Mouse (Mus musculus): ENCODE data around the gene Bcl2. TPM values are rescaled to one million over a fixed set of nuclear protein-coding genes. Genes with fewer than 3 reads are reported as not detected.

Bcl2 gene
- polyA plus RNA-seq, 1 experiment from 2014 or later, result 0.97 TPM

GRCm38 (mm10) chr1:106597575-106598291 is 116.3 kb downstream of the Bcl2 start:
- ATAC-seq (ENCODE audit: low read depth), result no peak
- H3K4me1 ChIP-seq (ENCODE audit: control insufficient read depth, low read depth, low read length), result no peaks in the 10 kb centered on the region
- H3K27me3 ChIP-seq (ENCODE audit: control insufficient read depth, insufficient read depth, low read depth, low read length), result no peaks in the 10 kb centered on the region
- H3K4me3 ChIP-seq (ENCODE audit: low read depth, low read length), result no peak overlapping the region
- no peaks in the 10 kb centered on the region for H3K9me3 ChIP-seq (replicated peaks; ENCODE audit: control insufficient read depth, low read length)
- 61% methylated on average over 5 of the region's 5 CpGs for WGBS (ENCODE audit: insufficient replicate concordance)
- H3K9ac ChIP-seq (ENCODE audit: low read depth, low read length), result no peak overlapping the region
- no peaks in the 10 kb centered on the region for H3K36me3 ChIP-seq (ENCODE audit: control insufficient read depth, insufficient read depth)
- H3K4me2 ChIP-seq (ENCODE audit: low read depth, low read length), result no peak overlapping the region
- no peak overlapping the region for H3K27ac ChIP-seq (ENCODE audit: low read length)

GRCm38 (mm10) chr1:106596380-106596779 is 117.7 kb downstream of the Bcl2 start:
- no peak overlapping the region for H3K27ac ChIP-seq (ENCODE audit: low read length)
- no peak overlapping the region for H3K4me3 ChIP-seq (ENCODE audit: low read depth, low read length)
- no peaks in the 10 kb centered on the region for H3K36me3 ChIP-seq (ENCODE audit: control insufficient read depth, insufficient read depth)
- H3K4me1 ChIP-seq (ENCODE audit: control insufficient read depth, low read depth, low read length), result no peaks in the 10 kb centered on the region
- H3K9ac ChIP-seq (ENCODE audit: low read depth, low read length), result no peak overlapping the region
- H3K9me3 ChIP-seq (replicated peaks; ENCODE audit: control insufficient read depth, low read length), result no peaks in the 10 kb centered on the region
- H3K27me3 ChIP-seq (ENCODE audit: control insufficient read depth, insufficient read depth, low read depth, low read length), result no peaks in the 10 kb centered on the region
- no peak for ATAC-seq (ENCODE audit: low read depth)
- 69% methylated on average over 1 of the region's 1 CpGs for WGBS (ENCODE audit: insufficient replicate concordance)
- no peak overlapping the region for H3K4me2 ChIP-seq (ENCODE audit: low read depth, low read length)

- no peaks in the 10 kb centered on the region for H3K36me3 ChIP-seq (ENCODE audit: control insufficient read depth, insufficient read depth)
- H3K27ac ChIP-seq (ENCODE audit: low read length), result no peak overlapping the region
- H3K4me3 ChIP-seq (ENCODE audit: low read depth, low read length), result no peak overlapping the region
- H3K9ac ChIP-seq (ENCODE audit: low read depth, low read length), result no peak overlapping the region
- no peaks in the 10 kb centered on the region for H3K27me3 ChIP-seq (ENCODE audit: control insufficient read depth, insufficient read depth, low read depth, low read length)
- ATAC-seq (ENCODE audit: low read depth), result no peak
- 77% methylated on average over 6 of the region's 6 CpGs for WGBS (ENCODE audit: insufficient replicate concordance)
- no peaks in the 10 kb centered on the region for H3K4me1 ChIP-seq (ENCODE audit: control insufficient read depth, low read depth, low read length)
- H3K9me3 ChIP-seq (replicated peaks; ENCODE audit: control insufficient read depth, low read length), result no peaks in the 10 kb centered on the region
- H3K4me2 ChIP-seq (ENCODE audit: low read depth, low read length), result no peak overlapping the region
Observed at GRCm38 (mm10) chr1:106595286-106595885, 118.7 kb downstream of the Bcl2 start.

GRCm38 (mm10) chr1:106591180-106591774 is 122.8 kb downstream of the Bcl2 start:
- H3K27ac ChIP-seq (ENCODE audit: low read length), result no peak overlapping the region
- H3K4me3 ChIP-seq (ENCODE audit: low read depth, low read length), result no peak overlapping the region
- H3K9me3 ChIP-seq (replicated peaks; ENCODE audit: control insufficient read depth, low read length), result no peaks in the 10 kb centered on the region
- 37% methylated on average over 2 of the region's 2 CpGs for WGBS (ENCODE audit: insufficient replicate concordance)
- H3K36me3 ChIP-seq (ENCODE audit: control insufficient read depth, insufficient read depth), result no peaks in the 10 kb centered on the region
- ATAC-seq (ENCODE audit: low read depth), result no peak
- H3K9ac ChIP-seq (ENCODE audit: low read depth, low read length), result no peak overlapping the region
- H3K4me1 ChIP-seq (ENCODE audit: control insufficient read depth, low read depth, low read length), result no peaks in the 10 kb centered on the region
- no peaks in the 10 kb centered on the region for H3K27me3 ChIP-seq (ENCODE audit: control insufficient read depth, insufficient read depth, low read depth, low read length)
- no peak overlapping the region for H3K4me2 ChIP-seq (ENCODE audit: low read depth, low read length)

- Histone ChIP-seq H3K9ac (ENCODE audit: low read depth, low read length) (no peak overlapping the region), H3K4me2 (ENCODE audit: low read depth, low read length) (no peak overlapping the region), H3K4me1 (ENCODE audit: control insufficient read depth, low read depth, low read length) (no peaks in the 10 kb centered on the region), H3K36me3 (ENCODE audit: control insufficient read depth, insufficient read depth) (no peaks in the 10 kb centered on the region), H3K27me3 (ENCODE audit: control insufficient read depth, insufficient read depth, low read depth, low read length) (no peaks in the 10 kb centered on the region), H3K9me3 (replicated peaks; ENCODE audit: control insufficient read depth, low read length) (no peaks in the 10 kb centered on the region), H3K27ac (ENCODE audit: low read length) (no peak overlapping the region), H3K4me3 (ENCODE audit: low read depth, low read length) (no peak overlapping the region)
- WGBS (ENCODE audit: insufficient replicate concordance), result 56% methylated on average over 2 of the region's 2 CpGs
- ATAC-seq (ENCODE audit: low read depth), result no peak
Observed at GRCm38 (mm10) chr1:106589141-106589540, 124.9 kb downstream of the Bcl2 start.

GRCm38 (mm10) chr1:106587866-106588470 is 126.1 kb downstream of the Bcl2 start:
- 56% methylated on average over 4 of the region's 4 CpGs for WGBS (ENCODE audit: insufficient replicate concordance)
- Histone ChIP-seq H3K9me3 (replicated peaks; ENCODE audit: control insufficient read depth, low read length) (no peaks in the 10 kb centered on the region), H3K4me3 (ENCODE audit: low read depth, low read length) (no peak overlapping the region), H3K27ac (ENCODE audit: low read length) (no peak overlapping the region), H3K36me3 (ENCODE audit: control insufficient read depth, insufficient read depth) (no peaks in the 10 kb centered on the region), H3K9ac (ENCODE audit: low read depth, low read length) (no peak overlapping the region), H3K4me1 (ENCODE audit: control insufficient read depth, low read depth, low read length) (no peaks in the 10 kb centered on the region), H3K27me3 (ENCODE audit: control insufficient read depth, insufficient read depth, low read depth, low read length) (no peaks in the 10 kb centered on the region), H3K4me2 (ENCODE audit: low read depth, low read length) (no peak overlapping the region)
- ATAC-seq (ENCODE audit: low read depth), result no peak

GRCm38 (mm10) chr1:106586761-106587160 is 127.3 kb downstream of the Bcl2 start:
- Histone ChIP-seq H3K27ac (ENCODE audit: low read length) (no peak overlapping the region), H3K4me1 (ENCODE audit: control insufficient read depth, low read depth, low read length) (no peaks in the 10 kb centered on the region), H3K4me2 (ENCODE audit: low read depth, low read length) (no peak overlapping the region), H3K4me3 (ENCODE audit: low read depth, low read length) (no peak overlapping the region), H3K9me3 (replicated peaks; ENCODE audit: control insufficient read depth, low read length) (no peaks in the 10 kb centered on the region), H3K9ac (ENCODE audit: low read depth, low read length) (no peak overlapping the region), H3K27me3 (ENCODE audit: control insufficient read depth, insufficient read depth, low read depth, low read length) (no peaks in the 10 kb centered on the region), H3K36me3 (ENCODE audit: control insufficient read depth, insufficient read depth) (no peaks in the 10 kb centered on the region)
- no peak for ATAC-seq (ENCODE audit: low read depth)
- 69% methylated on average over 6 of the region's 6 CpGs for WGBS (ENCODE audit: insufficient replicate concordance)

GRCm38 (mm10) chr1:106585349-106585748 is 128.7 kb downstream of the Bcl2 start:
- H3K9me3 ChIP-seq (replicated peaks; ENCODE audit: control insufficient read depth, low read length), result no peaks in the 10 kb centered on the region
- no peak for ATAC-seq (ENCODE audit: low read depth)
- H3K4me1 ChIP-seq (ENCODE audit: control insufficient read depth, low read depth, low read length), result no peaks in the 10 kb centered on the region
- H3K9ac ChIP-seq (ENCODE audit: low read depth, low read length), result no peak overlapping the region
- H3K27ac ChIP-seq (ENCODE audit: low read length), result no peak overlapping the region
- H3K4me2 ChIP-seq (ENCODE audit: low read depth, low read length), result no peak overlapping the region
- H3K4me3 ChIP-seq (ENCODE audit: low read depth, low read length), result no peak overlapping the region
- H3K27me3 ChIP-seq (ENCODE audit: control insufficient read depth, insufficient read depth, low read depth, low read length), result no peaks in the 10 kb centered on the region
- no peaks in the 10 kb centered on the region for H3K36me3 ChIP-seq (ENCODE audit: control insufficient read depth, insufficient read depth)

GRCm38 (mm10) chr1:106584824-106585223 is 129.2 kb downstream of the Bcl2 start:
- Histone ChIP-seq H3K27ac (ENCODE audit: low read length) (no peak overlapping the region), H3K4me1 (ENCODE audit: control insufficient read depth, low read depth, low read length) (no peaks in the 10 kb centered on the region), H3K4me3 (ENCODE audit: low read depth, low read length) (no peak overlapping the region), H3K9me3 (replicated peaks; ENCODE audit: control insufficient read depth, low read length) (no peaks in the 10 kb centered on the region), H3K36me3 (ENCODE audit: control insufficient read depth, insufficient read depth) (no peaks in the 10 kb centered on the region), H3K9ac (ENCODE audit: low read depth, low read length) (no peak overlapping the region), H3K4me2 (ENCODE audit: low read depth, low read length) (no peak overlapping the region), H3K27me3 (ENCODE audit: control insufficient read depth, insufficient read depth, low read depth, low read length) (no peaks in the 10 kb centered on the region)
- 37% methylated on average over 2 of the region's 2 CpGs for WGBS (ENCODE audit: insufficient replicate concordance)
- ATAC-seq (ENCODE audit: low read depth), result no peak
